Mouse (Mus musculus) CH12.LX (cell line): ENCODE data around the gene Rcan1. TPM values are rescaled to one million over a fixed set of nuclear protein-coding genes. Genes with fewer than 3 reads are reported as not detected.

Source experiments
- DNase-seq: peaks from one replicate; pipeline ENCODE4 v3.0.0-alpha.2; 2013; ENCODE audit errors: extremely low read depth
- H3K27ac ChIP-seq: 2 replicates; pipeline ENCODE4 v1.5.1; 2012; ENCODE audit warnings: low read depth, mild to moderate bottlenecking, control low read depth, moderate library complexity; ENCODE audit not compliant: insufficient read depth
- H3K27me3 ChIP-seq: replicated peaks from 2 replicates; pipeline ENCODE3; 2012; ENCODE audit warnings: inconsistent platforms
- H3K36me3 ChIP-seq, 2 experiments: replicated peaks in 1 of 2; 2 replicates each; pipeline versions ENCODE3 to v1.6.1; 2012; ENCODE audit warnings: inconsistent platforms in 1 of 2, low read length in 1 of 2, mild to moderate bottlenecking in 1 of 2, mixed read lengths in 1 of 2, moderate library complexity in 1 of 2; ENCODE audit not compliant: control insufficient read depth in 1 of 2, insufficient read depth in 1 of 2
- H3K4me1 ChIP-seq, 2 experiments: 2 replicates each; pipeline ENCODE4 v1.6.1; 2012; ENCODE audit warnings: inconsistent platforms in 1 of 2, moderate library complexity in 1 of 2; ENCODE audit not compliant: insufficient read depth in 2 of 2, control insufficient read depth in 1 of 2
- H3K4me2 ChIP-seq: 2 replicates; pipeline ENCODE4 v1.6.1; 2012; ENCODE audit warnings: low read depth, mild to moderate bottlenecking, control low read depth; ENCODE audit not compliant: poor library complexity, insufficient read depth, severe bottlenecking
- H3K4me3 ChIP-seq, 3 experiments: fragments of 150-350 bp in 1 of 3; sonication (generic) in 1 of 3; replicated peaks in 1 of 3; 2 replicates each; pipeline versions ENCODE3 to v1.5.1; 2011 to 2012; ENCODE audit warnings: low read depth in 2 of 3, low read length in 2 of 3, mild to moderate bottlenecking in 2 of 3, moderate library complexity in 2 of 3, control low read depth in 1 of 3, improper control_type of control experiment in 1 of 3, inconsistent platforms in 1 of 3, mixed read lengths in 1 of 3; ENCODE audit not compliant: poor library complexity in 1 of 3
- H3K79me2 ChIP-seq: replicated peaks from 2 replicates; pipeline ENCODE4 v1.6.1; 2012; ENCODE audit warnings: mild to moderate bottlenecking, moderate library complexity; ENCODE audit not compliant: control insufficient read depth, poor library complexity, insufficient read depth, severe bottlenecking; ENCODE audit errors: extremely low read depth
- H3K9ac ChIP-seq: 2 replicates; pipeline ENCODE4 v1.6.1; 2012; ENCODE audit warnings: low read depth, mild to moderate bottlenecking, control low read depth, moderate library complexity; ENCODE audit not compliant: insufficient read depth
- H3K9me3 ChIP-seq: replicated peaks from 2 replicates; pipeline ENCODE3; 2012; ENCODE audit warnings: low read length, inconsistent platforms, mixed read lengths
- BHLHE40 ChIP-seq: IDR thresholded peaks from 2 replicates; pipeline ENCODE4 v1.6.1; 2011; ENCODE audit warnings: mild to moderate bottlenecking, low read depth, low read length, improper control_type of control experiment
- CHD1 ChIP-seq: IDR thresholded peaks from 2 replicates; pipeline ENCODE4 v1.6.1; 2012; ENCODE audit warnings: low read depth, low read length, improper control_type of control experiment, inconsistent platforms
- CHD2 ChIP-seq: IDR thresholded peaks from 2 replicates; pipeline ENCODE4 v1.6.1; 2011; ENCODE audit warnings: low read length, improper control_type of control experiment
- E2F4 ChIP-seq: IDR thresholded peaks from 2 replicates; pipeline ENCODE4 v1.6.1; 2011; ENCODE audit warnings: low read depth, low read length, improper control_type of control experiment; ENCODE audit not compliant: insufficient replicate concordance
- ELF1 ChIP-seq: IDR thresholded peaks from 2 replicates; pipeline ENCODE4 v1.6.1; 2014; ENCODE audit warnings: low read depth, mild to moderate bottlenecking, inconsistent platforms, low read length, improper control_type of control experiment
- GABPA ChIP-seq: IDR thresholded peaks from 2 replicates; pipeline ENCODE4 v1.6.1; 2012; ENCODE audit warnings: low read depth, low read length, improper control_type of control experiment, inconsistent platforms; ENCODE audit not compliant: insufficient replicate concordance
- IRF4 ChIP-seq: IDR thresholded peaks from 2 replicates; pipeline ENCODE4 v1.6.1; 2014; ENCODE audit warnings: low read depth, mild to moderate bottlenecking, inconsistent platforms, low read length, improper control_type of control experiment
- JUND ChIP-seq: conservative IDR thresholded peaks from 2 replicates; pipeline ENCODE4 v1.6.1; 2011; ENCODE audit warnings: low read depth, low read length, improper control_type of control experiment
- KAT2A ChIP-seq: IDR thresholded peaks from 2 replicates; pipeline ENCODE4 v1.6.1; 2012; ENCODE audit warnings: low read length, improper control_type of control experiment, inconsistent platforms; ENCODE audit not compliant: insufficient replicate concordance
- MAFK ChIP-seq: IDR thresholded peaks from 2 replicates; pipeline ENCODE4 v1.6.1; 2011; ENCODE audit warnings: low read length, improper control_type of control experiment; ENCODE audit not compliant: insufficient replicate concordance
- MAZ ChIP-seq: IDR thresholded peaks from 2 replicates; pipeline ENCODE4 v1.6.1; 2012; ENCODE audit warnings: low read depth, mild to moderate bottlenecking, inconsistent platforms, low read length, improper control_type of control experiment, moderate library complexity
- MEF2A ChIP-seq: IDR thresholded peaks from 2 replicates; pipeline ENCODE4 v1.6.1; 2014; ENCODE audit warnings: low read depth, mild to moderate bottlenecking, inconsistent platforms, low read length, improper control_type of control experiment, borderline replicate concordance
- MYC ChIP-seq: IDR thresholded peaks from 2 replicates; pipeline ENCODE4 v1.6.1; 2011; ENCODE audit warnings: low read depth, mild to moderate bottlenecking, improper control_type of control experiment, low read length
- NELFE ChIP-seq: IDR thresholded peaks from 2 replicates; pipeline ENCODE4 v1.6.1; 2011; ENCODE audit warnings: low read depth, low read length, improper control_type of control experiment
- NRF1 ChIP-seq: IDR thresholded peaks from 2 replicates; pipeline ENCODE4 v1.6.1; 2014; ENCODE audit warnings: low read depth, mild to moderate bottlenecking, inconsistent platforms, low read length, improper control_type of control experiment, moderate library complexity
- PAX5 ChIP-seq: IDR thresholded peaks from 2 replicates; pipeline ENCODE4 v1.6.1; 2012; ENCODE audit warnings: low read length, inconsistent platforms, mixed read lengths
- POLR2A ChIP-seq: IDR thresholded peaks from 2 replicates; pipeline ENCODE4 v1.6.1; 2011; ENCODE audit warnings: low read depth, mild to moderate bottlenecking, improper control_type of control experiment, low read length
- RCOR1 ChIP-seq: conservative IDR thresholded peaks from 2 replicates; pipeline ENCODE4 v1.6.1; 2012; ENCODE audit warnings: low read depth, mild to moderate bottlenecking, inconsistent platforms, low read length, improper control_type of control experiment
- SIN3A ChIP-seq: IDR thresholded peaks from 2 replicates; pipeline ENCODE4 v1.6.1; 2012; ENCODE audit warnings: low read length, improper control_type of control experiment, inconsistent platforms
- SMC3 ChIP-seq: IDR thresholded peaks from 2 replicates; pipeline ENCODE4 v1.6.1; 2011; ENCODE audit warnings: low read depth, low read length, improper control_type of control experiment
- TBP ChIP-seq: conservative IDR thresholded peaks from 2 replicates; pipeline ENCODE4 v1.6.1; 2011; ENCODE audit warnings: low read depth, low read length, improper control_type of control experiment
- TCF12 ChIP-seq: IDR thresholded peaks from 2 replicates; pipeline ENCODE4 v1.6.1; 2014; ENCODE audit warnings: low read depth, mild to moderate bottlenecking, inconsistent platforms, low read length, improper control_type of control experiment
- USF1 ChIP-seq: IDR thresholded peaks from 2 replicates; pipeline ENCODE4 v1.6.1; 2014; ENCODE audit warnings: low read depth, mild to moderate bottlenecking, inconsistent platforms, low read length, improper control_type of control experiment
- USF2 ChIP-seq: conservative IDR thresholded peaks from 2 replicates; pipeline ENCODE4 v1.6.1; 2011; ENCODE audit warnings: low read depth, low read length, improper control_type of control experiment
- ZC3H11A ChIP-seq: IDR thresholded peaks from 2 replicates; pipeline ENCODE4 v1.6.1; 2012; ENCODE audit warnings: low read depth, mild to moderate bottlenecking, inconsistent platforms, low read length, improper control_type of control experiment
- ZKSCAN1 ChIP-seq: IDR thresholded peaks from 2 replicates; pipeline ENCODE4 v1.6.1; 2012; ENCODE audit warnings: low read depth, inconsistent platforms, low read length, improper control_type of control experiment, borderline replicate concordance
- ZMIZ1 ChIP-seq: IDR thresholded peaks from 2 replicates; pipeline ENCODE4 v1.6.1; 2012; ENCODE audit warnings: low read depth, mild to moderate bottlenecking, inconsistent platforms, low read length, improper control_type of control experiment
- ZNF384 ChIP-seq: IDR thresholded peaks from 2 replicates; pipeline ENCODE4 v1.6.1; 2012; ENCODE audit warnings: low read depth, low read length, improper control_type of control experiment, inconsistent platforms
- dilution Hi-C: fragments of 300-500 bp; cut with MboI; formaldehyde crosslinking; loops from 2 replicates; pipeline ENCODE4 v1.14.3; 2020; ENCODE audit warnings: low sequenced_read_pairs; ENCODE audit not compliant: extremely low pct_unique_long_range_greater_than_20kb, extremely low pct_ligation_motif_present
- in situ Hi-C: fragments of 300-500 bp; cut with MboI; formaldehyde crosslinking; loops from 3 replicates; pipeline ENCODE4 v1.14.3; 2019; ENCODE audit warnings: low sequenced_read_pairs, low pct_ligation_motif_present, low pct_unique_long_range_greater_than_20kb, mixed read lengths
- polyA plus RNA-seq: library from polyadenylated mRNA; unstranded; fragments of >175 nt; gene quantifications from 2 replicates; pipeline ENCODE4 v1.2.1, GENCODE M21; 2012; ENCODE audit warnings: low read depth; ENCODE audit not compliant: insufficient read length
- total RNA-seq, 2 experiments: library from RNA; depleted of rRNA; stranded (reverse); fragments of 300-350 nt in 1 of 2; fragments of >200 nt in 1 of 2; gene quantifications; 2 replicates each; pipeline ENCODE4 v1.2.3; 2012 to 2014

The Rcan1 gene
- total and polyA plus RNA-seq, 3 experiments: 10.0 to 15.3 (median 12.4) TPM

- Histone ChIP-seq H3K4me1 (peaks cover 0 to 17% of the 10 kb centered on the region in 2 experiments; a peak in 2 of 4 replicates), H3K4me2 (no peak overlapping the region), H3K4me3 (no peak overlapping the region), H3K36me3 (no peaks in the 10 kb centered on the region), H3K9ac (no peak overlapping the region), H3K27ac (no peak overlapping the region), H3K79me2 (no peaks in the 10 kb centered on the region), H3K9me3 (no peaks in the 10 kb centered on the region), H3K27me3 (no peaks in the 10 kb centered on the region)
- in situ Hi-C loops: no loop called here
- dilution Hi-C loops: no loop called here
- TF ChIP-seq USF2: no peak
- no peak for TF ChIP-seq RCOR1
- no peak for TF ChIP-seq JUND
- TF ChIP-seq MEF2A: no peak
- TF ChIP-seq USF1: no peak
- no peak for TF ChIP-seq CHD1
- TF ChIP-seq KAT2A: no peak
- TF ChIP-seq TCF12: no peak
- no peak for TF ChIP-seq NRF1
- TF ChIP-seq SMC3: no peak
- TF ChIP-seq SIN3A: no peak
- TF ChIP-seq ZKSCAN1: no peak
- no peak for TF ChIP-seq ELF1
- no peak for TF ChIP-seq MAZ
- TF ChIP-seq E2F4: no peak
- no peak for TF ChIP-seq PAX5
- TF ChIP-seq GABPA: no peak
- no peak for TF ChIP-seq IRF4
- TF ChIP-seq POLR2A: no peak
- DNase-seq: no peak
Measured at GRCm38 (mm10) chr16:92475093-92475860, 4.6 kb upstream of the Rcan1 start.

GRCm38 (mm10) chr16:92472898-92473297 is 2.2 kb upstream of the Rcan1 start:
- H3K27ac ChIP-seq: no peak overlapping the region
- dilution Hi-C loops: no loop called here
- H3K79me2 ChIP-seq: no peaks in the 10 kb centered on the region
- TF ChIP-seq USF1: no peak
- TF ChIP-seq PAX5: no peak
- TF ChIP-seq NRF1: no peak
- TF ChIP-seq BHLHE40: no peak
- TF ChIP-seq MAFK: no peak
- no peak for TF ChIP-seq SMC3
- no peak for TF ChIP-seq JUND
- TF ChIP-seq TBP: no peak
- TF ChIP-seq E2F4: no peak
- TF ChIP-seq ZC3H11A: no peak
- no peak for TF ChIP-seq IRF4
- no peak for TF ChIP-seq POLR2A
- TF ChIP-seq SIN3A: no peak
- TF ChIP-seq ZMIZ1: no peak
- TF ChIP-seq ZNF384: no peak
- no peak for TF ChIP-seq ELF1
- TF ChIP-seq KAT2A: no peak
- TF ChIP-seq CHD2: no peak
- no peak for TF ChIP-seq MYC
- no peak for TF ChIP-seq NELFE
- TF ChIP-seq, all 38 proteins: peak for 0
- Histone ChIP-seq H3K4me1 (peaks cover 0 to 7% of the 10 kb centered on the region in 2 experiments; a peak in 2 of 4 replicates), H3K27me3 (no peaks in the 10 kb centered on the region), H3K36me3 (no peaks in the 10 kb centered on the region), H3K9ac (no peak overlapping the region), H3K9me3 (no peaks in the 10 kb centered on the region), H3K4me2 (no peak overlapping the region), H3K4me3 (no peak overlapping the region)
- no peak for DNase-seq
- in situ Hi-C loops: no loop called here
